Mouse (Mus musculus) bone marrow macrophage, adult 2 months (primary cell): ENCODE data around the gene Rasa4.

Experiments
- CTCF ChIP-seq: IDR thresholded peaks from 2 replicates; pipeline ENCODE4 v1.5.1; 2012; ENCODE audit warnings: low read depth, mild to moderate bottlenecking, low read length, moderate library complexity
- POLR2A ChIP-seq: IDR thresholded peaks from 2 replicates; pipeline ENCODE4 v1.6.1; 2012; ENCODE audit warnings: mild to moderate bottlenecking, low read depth, low read length, borderline replicate concordance

DNA sequence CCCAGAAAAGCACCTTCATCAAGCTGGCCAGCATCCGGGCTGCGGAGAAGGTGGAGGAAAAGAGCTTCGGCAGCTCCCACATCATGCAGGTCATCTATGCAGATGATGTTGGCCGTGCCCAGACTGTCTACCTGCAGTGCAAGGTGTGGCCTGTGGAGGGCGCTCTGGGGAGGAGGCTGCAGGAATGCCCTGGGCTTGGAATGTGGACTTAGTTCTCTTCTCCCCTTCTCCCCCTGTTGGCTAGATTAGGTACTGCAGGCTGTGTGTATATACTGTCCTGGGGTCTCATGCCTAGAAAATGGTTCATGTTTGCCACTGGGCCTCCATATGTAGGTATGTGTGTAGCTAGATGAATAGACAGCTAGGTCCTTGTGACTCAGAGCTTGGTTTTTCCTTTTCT, 20.8 kb downstream of the Rasa4 start:
- peak; percentile 48; the same call in 1 of the 2 replicates for TF ChIP-seq CTCF
- no peak for TF ChIP-seq POLR2A
